Mouse (Mus musculus): ENCODE data around the gene Cdh13.

Gene Cdh13

DNA sequence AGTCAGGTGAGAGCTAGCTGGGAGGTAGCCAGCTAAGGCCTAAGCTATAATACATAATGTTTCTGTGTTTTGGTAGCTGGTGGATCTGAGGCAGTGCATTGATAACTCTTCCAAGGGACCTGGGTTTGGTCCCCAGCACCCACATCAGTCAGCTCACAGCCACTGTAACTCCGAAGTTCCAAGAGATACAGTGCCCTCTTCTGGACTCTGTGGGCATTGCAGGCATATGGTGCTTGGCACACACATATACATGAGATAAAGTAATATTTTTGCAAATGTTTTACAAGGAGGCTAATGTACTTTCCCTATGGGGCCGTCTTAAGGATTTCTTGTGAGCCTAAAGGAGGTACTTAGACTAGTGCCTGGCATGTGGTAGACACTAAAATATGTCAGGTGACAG is 755.8 kb downstream of the Cdh13 start:
- DNase-seq (ENCODE audit: low read depth, low spot score) = no peak

GRCm38 (mm10) chr8:119057876-119058275 is 774.3 kb downstream of the Cdh13 start:
- no peak for DNase-seq (ENCODE audit: low read depth, low spot score)

DNA sequence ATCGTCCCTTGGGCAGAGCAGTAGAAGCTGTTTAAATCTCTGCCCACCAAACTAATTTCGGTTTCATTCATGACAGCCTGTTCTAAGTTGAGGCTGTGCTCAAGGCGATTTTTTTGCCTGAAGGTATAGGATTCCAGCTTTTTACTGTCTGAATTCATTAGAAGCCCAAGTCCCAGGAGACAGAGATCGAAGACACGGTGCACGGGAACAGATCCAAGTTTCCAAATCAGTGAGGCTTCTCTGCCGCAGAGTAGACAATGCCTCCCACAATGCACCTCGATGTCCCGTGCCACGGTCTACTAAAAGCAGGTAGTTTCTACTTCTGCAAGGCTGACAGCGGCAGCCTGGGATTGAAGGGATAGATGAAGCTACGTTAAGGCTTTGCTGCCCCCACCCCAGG is 778.1 kb downstream of the Cdh13 start:
- DNase-seq (ENCODE audit: low read depth, low spot score) = no peak

DNA sequence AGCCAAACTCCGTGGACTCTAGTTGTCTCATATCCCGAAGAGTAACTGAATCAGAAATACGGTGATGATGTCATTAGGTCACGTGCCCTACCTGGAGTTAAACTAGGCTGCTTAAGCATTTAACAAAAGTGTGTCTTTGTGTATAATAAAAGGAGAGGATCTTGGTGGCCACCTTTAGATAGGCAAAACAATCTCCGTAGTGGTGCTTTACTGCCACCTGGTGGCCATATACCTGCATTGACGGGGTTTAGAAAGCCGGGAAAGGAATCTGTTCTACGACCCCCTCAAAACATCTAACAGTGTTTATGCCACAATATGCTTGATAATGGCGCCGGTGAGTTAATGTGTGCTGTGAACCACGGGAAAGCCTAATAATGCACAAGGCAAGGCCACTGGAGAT is 781.0 kb downstream of the Cdh13 start:
- DNase-seq (ENCODE audit: low read depth, low spot score) = peak; percentile 67

GRCm38 (mm10) chr8:119072291-119072690 is 788.8 kb downstream of the Cdh13 start:
- DNase-seq (ENCODE audit: low read depth, low spot score) = no peak

DNA sequence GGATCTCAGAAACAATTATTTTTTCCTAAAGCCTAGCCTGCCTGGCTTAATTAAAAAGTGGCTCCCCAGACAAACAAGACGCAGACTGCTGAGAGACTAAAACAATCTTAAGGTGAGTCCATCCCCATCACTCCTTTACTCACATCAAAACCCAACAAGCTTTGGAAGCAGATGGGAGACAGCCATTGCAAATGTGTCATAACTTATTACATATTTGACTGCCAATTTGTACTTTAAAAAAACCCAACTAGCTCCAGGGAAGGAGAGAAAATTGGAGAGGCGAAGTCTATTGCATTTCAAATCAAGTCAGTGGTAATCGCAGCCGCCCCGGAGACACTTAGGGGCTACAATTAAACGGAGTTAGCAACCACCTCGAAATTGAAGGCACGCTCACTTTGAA is 801.5 kb downstream of the Cdh13 start:
- no peak for DNase-seq (ENCODE audit: low read depth, low spot score)

GRCm38 (mm10) chr8:119098261-119098660 is 814.7 kb downstream of the Cdh13 start:
- DNase-seq (ENCODE audit: low read depth, low spot score) = no peak

DNA sequence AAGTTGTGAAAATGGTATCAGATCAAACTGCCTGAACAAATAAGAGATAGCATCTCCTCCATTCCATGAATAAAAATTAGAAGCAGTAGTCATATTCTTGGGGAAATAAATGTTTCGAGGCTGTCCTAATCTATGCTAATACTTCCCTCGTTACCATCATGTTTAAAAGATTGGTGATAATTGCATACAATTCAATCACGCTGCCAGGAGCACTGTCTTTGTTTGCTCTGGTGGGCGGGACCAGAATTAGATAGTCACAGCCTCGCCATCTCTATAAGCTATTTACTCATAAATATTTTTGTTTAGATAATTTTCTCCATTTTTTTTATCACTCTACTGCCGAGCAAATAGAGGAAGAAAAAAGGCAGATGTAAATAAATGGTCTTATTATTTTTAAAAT is 819.3 kb downstream of the Cdh13 start:
- no peak for DNase-seq (ENCODE audit: low read depth, low spot score)

GRCm38 (mm10) chr8:119109655-119110054 is 826.1 kb downstream of the Cdh13 start:
- no peak for DNase-seq (ENCODE audit: low read depth, low spot score)

DNA sequence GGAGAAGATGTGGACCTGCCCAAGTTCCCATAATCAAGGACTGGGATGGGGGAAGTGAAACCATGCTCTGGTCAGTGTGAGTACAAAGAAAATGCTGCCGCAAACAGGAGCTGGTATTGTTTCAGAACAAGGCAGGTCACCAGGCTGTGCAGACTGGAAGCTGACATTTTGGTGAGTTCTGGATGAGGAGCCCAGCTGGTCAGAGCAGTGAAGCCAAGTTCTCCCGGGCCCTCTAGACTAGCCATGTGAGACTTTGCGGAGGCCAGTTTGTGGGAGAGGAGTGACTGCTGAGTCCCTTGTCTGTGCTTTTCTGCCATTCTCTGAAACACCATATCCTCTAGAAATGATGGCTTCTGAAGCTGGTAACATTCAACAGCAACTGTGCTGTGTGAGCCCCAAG is 829.3 kb downstream of the Cdh13 start:
- DNase-seq (ENCODE audit: low read depth, low spot score) = no peak

DNA sequence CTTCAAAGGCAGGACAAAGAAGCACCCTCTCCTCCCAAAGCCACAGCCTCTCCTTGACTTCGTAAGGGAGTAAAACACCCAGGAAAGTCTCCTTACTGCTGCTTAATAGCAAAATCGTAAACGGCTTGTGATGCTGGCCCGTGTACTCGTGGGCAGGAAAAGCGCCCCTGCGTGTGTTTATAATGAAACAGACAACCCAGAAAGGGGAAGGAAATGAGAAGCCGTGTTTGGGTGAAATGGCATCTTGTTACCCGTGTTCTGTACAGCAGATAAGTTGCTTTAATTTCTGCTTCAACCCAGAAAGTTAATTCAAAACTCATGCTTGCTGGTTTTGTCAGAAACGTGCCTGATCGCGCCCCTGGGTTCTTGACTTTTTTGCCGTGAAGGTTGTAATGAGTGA is 837.7 kb downstream of the Cdh13 start:
- DNase-seq (ENCODE audit: low read depth, low spot score) = no peak

DNA sequence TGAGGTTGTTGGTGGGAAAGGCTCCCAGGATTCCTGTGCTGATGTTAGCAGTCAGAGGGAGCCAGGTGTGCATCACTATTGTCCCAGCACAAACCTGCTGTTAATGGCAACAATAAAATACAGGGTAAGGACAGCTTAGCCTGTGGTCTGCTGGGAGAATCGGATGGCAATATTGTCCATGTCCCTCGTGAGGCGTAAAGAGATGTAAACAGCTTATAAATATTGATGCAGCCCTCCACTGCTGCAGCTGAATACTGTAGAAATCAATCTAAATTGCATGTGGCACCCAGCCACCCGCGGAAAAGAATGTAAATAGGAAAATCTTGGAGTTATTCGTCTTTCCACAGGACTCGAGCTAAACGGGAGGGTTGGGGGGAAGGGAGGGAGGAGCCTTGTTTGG is 844.3 kb downstream of the Cdh13 start:
- DNase-seq (ENCODE audit: low read depth, low spot score) = no peak

DNA sequence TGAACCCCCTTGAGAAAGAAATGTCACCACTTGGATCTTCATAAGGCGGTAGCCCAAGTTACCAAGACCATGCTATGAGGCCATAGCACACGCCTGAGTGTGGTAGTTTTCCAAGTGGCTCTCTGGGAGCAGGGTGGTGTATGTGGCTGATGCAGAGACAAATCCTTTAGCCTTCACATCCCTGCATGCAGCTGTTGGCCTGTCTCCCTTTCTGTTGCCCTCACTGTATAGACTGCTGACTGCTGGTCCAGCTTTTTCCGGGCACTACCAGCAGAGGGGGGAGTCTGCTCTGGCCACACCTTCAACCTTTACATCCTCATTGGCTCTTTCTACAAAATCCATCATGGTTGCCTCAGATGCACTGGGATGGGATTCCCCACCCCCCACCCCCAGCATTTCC is 844.7 kb downstream of the Cdh13 start:
- DNase-seq (ENCODE audit: low read depth, low spot score) = no peak

DNA sequence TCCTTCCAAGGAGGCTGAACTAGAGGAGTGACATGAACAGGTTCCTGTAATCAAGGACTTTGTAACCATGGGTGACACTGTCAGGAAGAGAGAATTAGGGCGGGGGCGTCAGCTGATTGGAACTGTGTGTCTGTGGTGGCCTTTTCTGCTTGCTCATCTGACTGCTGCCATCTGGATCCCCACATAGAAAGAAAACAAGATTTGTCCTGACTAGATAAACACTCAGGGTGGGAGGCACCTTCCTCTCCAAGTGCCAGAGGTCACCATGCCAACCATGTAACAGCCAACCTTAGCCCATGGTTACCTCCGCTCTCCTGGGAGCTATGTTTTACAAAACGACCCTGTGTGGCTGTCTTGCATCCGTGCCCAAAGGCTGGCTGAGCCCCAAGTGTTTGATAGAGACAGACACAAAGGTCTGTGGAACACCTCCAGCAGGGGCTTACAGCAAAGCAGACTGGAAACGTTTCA is 873.0 kb downstream of the Cdh13 start:
- DNase-seq (ENCODE audit: low read depth, low spot score) = no peak

- DNase-seq (ENCODE audit: low read depth, low spot score) = no peak
Measured at GRCm38 (mm10) chr8:119158628-119159027, 875.1 kb downstream of the Cdh13 start.

- no peak for DNase-seq (ENCODE audit: low read depth, low spot score)
Measured at GRCm38 (mm10) chr8:119159794-119160193, 876.3 kb downstream of the Cdh13 start.

GRCm38 (mm10) chr8:119164076-119164475 is 880.5 kb downstream of the Cdh13 start:
- peak; percentile 83 for DNase-seq (ENCODE audit: low read depth, low spot score)

GRCm38 (mm10) chr8:119177226-119177935 is 893.8 kb downstream of the Cdh13 start:
- DNase-seq (ENCODE audit: low read depth, low spot score) = no peak

- no peak for DNase-seq (ENCODE audit: low read depth, low spot score)
Measured at GRCm38 (mm10) chr8:119180626-119181025, 897.1 kb downstream of the Cdh13 start.

- peak; percentile 8 for DNase-seq (ENCODE audit: low read depth, low spot score)
Measured at GRCm38 (mm10) chr8:119195695-119196094, 912.2 kb downstream of the Cdh13 start.

DNA sequence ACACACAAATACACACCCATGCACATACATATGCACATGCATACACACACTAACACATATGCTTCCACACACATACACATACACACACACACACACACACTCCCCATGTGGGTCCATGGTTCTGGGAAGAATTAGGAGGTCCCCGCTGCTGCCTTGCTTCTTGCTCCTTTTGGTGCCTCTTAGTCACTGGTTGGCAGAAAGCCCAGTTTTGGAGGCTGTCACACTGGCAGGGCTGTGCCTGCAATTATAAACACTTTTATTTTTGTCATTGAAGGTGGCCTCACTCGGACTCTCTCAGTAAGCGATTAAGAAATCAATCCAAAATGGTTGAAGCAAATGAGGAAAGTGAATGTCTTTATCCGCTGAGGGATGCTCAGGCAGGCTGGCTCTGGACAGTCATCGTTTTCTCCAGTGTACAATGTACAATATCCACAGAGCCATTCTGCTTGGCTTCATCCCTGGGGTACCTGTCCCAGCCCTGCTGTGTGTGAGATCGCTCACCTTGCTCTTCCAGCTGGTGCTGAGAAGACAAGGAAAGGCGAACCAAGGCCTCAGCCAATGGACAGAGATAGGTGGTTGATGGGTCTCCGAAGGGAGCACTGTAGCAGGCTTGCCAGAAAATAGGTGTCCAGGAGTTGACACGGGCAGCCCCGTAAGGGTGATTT is 913.1 kb downstream of the Cdh13 start:
- DNase-seq (ENCODE audit: low read depth, low spot score) = no peak

DNA sequence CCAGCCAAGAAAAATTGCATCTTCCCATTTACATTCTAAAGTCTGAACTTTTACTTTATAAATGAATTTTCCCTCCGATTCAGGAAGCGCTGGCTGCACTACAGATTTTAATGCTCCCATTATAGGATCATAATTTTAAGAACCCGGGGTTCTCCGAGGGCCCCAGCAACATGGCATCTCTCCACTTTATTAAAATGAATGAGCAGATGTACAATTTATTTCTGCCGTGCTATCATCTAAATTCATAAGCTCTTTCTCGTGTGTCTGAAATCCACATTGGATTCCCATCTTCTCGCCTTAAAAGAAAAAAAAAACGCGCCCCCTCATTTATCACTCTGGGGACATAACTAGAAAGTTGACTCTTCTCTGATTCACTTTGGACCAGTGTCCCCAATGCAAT is 925.0 kb downstream of the Cdh13 start:
- DNase-seq (ENCODE audit: low read depth, low spot score) = no peak

DNA sequence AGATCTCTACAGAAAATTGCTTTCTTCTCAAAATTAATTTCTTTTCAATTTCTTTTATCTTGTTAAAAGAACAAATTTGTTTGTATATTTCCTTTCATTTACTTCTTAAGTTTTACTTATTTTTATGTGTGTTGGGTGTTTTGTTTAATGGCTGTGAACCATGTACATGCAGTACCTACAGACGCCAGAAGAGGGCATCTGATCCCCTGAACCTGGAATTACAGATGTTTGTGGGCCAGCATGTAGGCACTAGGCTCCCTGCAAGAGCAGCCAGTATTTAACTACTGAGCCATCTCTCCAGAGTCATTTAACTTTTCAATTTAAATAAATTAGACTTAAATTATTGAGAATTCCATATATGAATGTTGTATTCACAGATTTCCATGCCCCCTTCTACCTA is 941.0 kb downstream of the Cdh13 start:
- DNase-seq (ENCODE audit: low read depth, low spot score) = peak; percentile 14
